Mouse (Mus musculus): Measurements from ENCODE around the gene Rxfp2. TPM values are rescaled to one million over a fixed set of nuclear protein-coding genes. Genes with fewer than 3 reads are reported as not detected.

The Rxfp2 gene
- polyA plus RNA-seq, 1 experiment = 0.26 TPM

DNA sequence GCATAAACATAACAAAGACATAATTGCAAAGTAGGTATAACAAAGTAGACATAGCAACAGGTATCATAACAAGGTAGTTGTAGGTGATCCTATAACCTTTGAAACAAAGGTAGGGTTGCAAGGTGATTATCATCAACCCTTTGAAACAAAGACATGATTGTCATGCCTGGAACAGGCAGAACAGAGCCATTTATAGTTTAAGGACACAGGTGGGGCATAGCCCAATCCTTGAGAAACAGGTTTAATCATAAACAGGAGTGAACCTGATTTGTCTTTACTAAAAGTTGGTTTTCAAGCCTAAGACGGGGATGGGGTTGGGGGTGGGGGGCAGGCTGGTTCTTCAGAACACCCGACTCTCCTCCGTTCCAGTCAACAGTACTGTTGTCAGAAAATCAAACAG lies 13.2 kb downstream of the Rxfp2 start:
- WGBS = 77% methylated on average over 3 of the region's 3 CpGs
- DNase-seq = no peak
- TF ChIP-seq POLR2A (IDR thresholded peaks at IDR 0.05; ENCODE audit: borderline replicate concordance, extremely low read depth, low read depth, low read length) (no peak), CTCF (IDR thresholded peaks at IDR 0.05; ENCODE audit: insufficient read depth, low read length) (no peak)
- H3K4me1 ChIP-seq (ENCODE audit: control insufficient read depth, insufficient read depth, low read length) = no peaks in the 10 kb centered on the region
- H3K4me3 ChIP-seq (replicated peaks; ENCODE audit: extremely low read depth, low read depth, low read length) = no peak overlapping the region

DNA sequence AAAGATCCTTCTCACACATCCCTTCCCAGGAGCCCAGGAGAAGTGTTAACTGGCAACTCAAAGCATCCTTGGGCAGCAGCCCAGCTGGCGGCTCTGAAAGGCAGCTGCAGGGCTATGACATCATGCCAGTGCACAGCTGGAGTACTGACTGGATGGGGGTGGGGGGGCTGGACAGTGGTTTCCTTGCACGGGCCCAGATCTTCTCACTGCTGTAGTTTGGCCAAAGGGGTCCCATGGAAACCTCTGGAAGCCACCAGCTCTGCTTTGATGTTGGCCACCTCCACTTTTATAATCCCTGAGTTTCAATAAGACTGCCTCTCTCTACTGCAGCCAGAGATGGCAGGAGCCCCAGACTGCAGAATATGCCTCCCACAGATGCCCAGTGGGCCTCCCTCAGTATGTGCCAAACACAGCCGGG lies 13.6 kb downstream of the Rxfp2 start:
- Histone ChIP-seq H3K4me1 (ENCODE audit: control insufficient read depth, insufficient read depth, low read length) (no peaks in the 10 kb centered on the region), H3K4me3 (replicated peaks; ENCODE audit: extremely low read depth, low read depth, low read length) (no peak overlapping the region)
- DNase-seq = no peak
- WGBS = 31% methylated on average over 3 of the region's 3 CpGs
- TF ChIP-seq CTCF (IDR thresholded peaks at IDR 0.05; ENCODE audit: insufficient read depth, low read length) (no peak), POLR2A (IDR thresholded peaks at IDR 0.05; ENCODE audit: borderline replicate concordance, extremely low read depth, low read depth, low read length) (no peak)

DNA sequence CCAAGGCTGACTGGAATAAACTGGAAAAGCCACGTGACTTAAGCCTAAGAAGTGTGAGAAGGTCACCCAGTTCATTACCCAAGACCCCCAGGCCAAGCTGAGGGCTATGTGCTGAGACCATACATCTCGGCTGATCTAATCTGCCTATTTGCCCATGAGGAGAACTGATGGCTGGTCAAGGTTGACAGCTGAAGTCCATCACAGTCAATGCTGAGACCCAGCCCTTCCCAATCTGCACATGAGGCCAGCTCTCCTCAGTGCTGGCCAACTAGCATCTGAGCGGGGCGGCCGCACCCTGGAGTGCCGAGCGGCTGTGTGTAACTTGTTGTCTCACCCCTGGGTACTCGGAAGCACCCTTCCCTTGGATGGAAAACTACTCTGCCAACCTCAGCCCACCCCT lies 17.8 kb downstream of the Rxfp2 start:
- WGBS = 64% methylated on average over 8 of the region's 8 CpGs

DNA sequence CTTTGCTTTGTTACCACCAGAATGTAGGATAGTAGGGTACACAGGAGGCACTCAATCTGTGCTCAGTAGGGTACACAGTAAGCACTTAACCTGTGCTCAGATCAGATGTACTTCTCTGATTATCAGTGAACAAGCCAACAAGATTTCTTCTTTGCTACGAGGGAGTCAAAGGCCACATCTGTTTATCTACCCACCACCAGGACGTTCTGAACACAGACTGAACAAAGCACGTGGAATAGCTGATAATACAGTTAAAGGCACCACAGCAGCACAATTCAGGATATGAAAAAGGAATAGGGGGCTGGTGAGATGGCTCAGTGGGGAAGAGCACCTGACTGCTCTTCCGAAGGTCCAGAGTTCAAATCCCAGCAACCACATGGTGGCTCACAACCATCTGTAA lies 18.4 kb downstream of the Rxfp2 start:
- TF ChIP-seq CTCF (IDR thresholded peaks at IDR 0.05; ENCODE audit: insufficient read depth, low read length) (no peak), POLR2A (IDR thresholded peaks at IDR 0.05; ENCODE audit: borderline replicate concordance, extremely low read depth, low read depth, low read length) (no peak)
- WGBS = 36% methylated on average over 4 of the region's 4 CpGs
- Histone ChIP-seq H3K4me1 (ENCODE audit: control insufficient read depth, insufficient read depth, low read length) (no peaks in the 10 kb centered on the region), H3K4me3 (replicated peaks; ENCODE audit: extremely low read depth, low read depth, low read length) (no peak overlapping the region)
- no peak for DNase-seq

More for the DNA sequence above, 17.8 kb downstream of the Rxfp2 start:
- Histone ChIP-seq H3K4me1 (ENCODE audit: control insufficient read depth, insufficient read depth, low read length) (no peaks in the 10 kb centered on the region), H3K4me3 (replicated peaks; ENCODE audit: extremely low read depth, low read depth, low read length) (no peak overlapping the region)
- no peak for DNase-seq
- no peak for TF ChIP-seq CTCF (IDR thresholded peaks at IDR 0.05; ENCODE audit: insufficient read depth, low read length)
- TF ChIP-seq POLR2A (IDR thresholded peaks at IDR 0.05; ENCODE audit: borderline replicate concordance, extremely low read depth, low read depth, low read length) = no peak

DNA sequence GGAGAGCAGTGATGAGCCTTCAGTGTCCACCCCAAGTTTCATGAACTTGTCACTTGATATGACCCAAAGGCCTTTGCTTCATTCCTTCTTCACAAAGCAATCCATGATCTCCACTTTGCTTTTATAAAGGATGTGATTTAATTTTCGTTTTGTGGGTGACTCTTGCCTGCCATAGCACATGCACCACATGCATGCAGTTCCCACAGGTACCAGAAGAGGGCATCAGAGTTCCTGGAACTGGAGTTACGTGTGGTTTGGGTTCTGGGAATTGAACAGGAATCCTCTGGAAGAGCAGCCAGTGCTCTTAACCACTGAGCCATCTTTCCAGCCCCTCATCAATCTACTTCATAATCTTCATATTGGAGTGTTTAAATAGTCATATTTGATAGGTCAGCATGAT lies 26.1 kb downstream of the Rxfp2 start:
- 64% methylated on average over 2 of the region's 2 CpGs for WGBS
- DNase-seq = no peak
- Histone ChIP-seq H3K4me3 (replicated peaks; ENCODE audit: extremely low read depth, low read depth, low read length) (no peak overlapping the region), H3K4me1 (ENCODE audit: control insufficient read depth, insufficient read depth, low read length) (no peaks in the 10 kb centered on the region)
- TF ChIP-seq POLR2A (IDR thresholded peaks at IDR 0.05; ENCODE audit: borderline replicate concordance, extremely low read depth, low read depth, low read length) = no peak
- no peak for TF ChIP-seq CTCF (IDR thresholded peaks at IDR 0.05; ENCODE audit: insufficient read depth, low read length)

DNA sequence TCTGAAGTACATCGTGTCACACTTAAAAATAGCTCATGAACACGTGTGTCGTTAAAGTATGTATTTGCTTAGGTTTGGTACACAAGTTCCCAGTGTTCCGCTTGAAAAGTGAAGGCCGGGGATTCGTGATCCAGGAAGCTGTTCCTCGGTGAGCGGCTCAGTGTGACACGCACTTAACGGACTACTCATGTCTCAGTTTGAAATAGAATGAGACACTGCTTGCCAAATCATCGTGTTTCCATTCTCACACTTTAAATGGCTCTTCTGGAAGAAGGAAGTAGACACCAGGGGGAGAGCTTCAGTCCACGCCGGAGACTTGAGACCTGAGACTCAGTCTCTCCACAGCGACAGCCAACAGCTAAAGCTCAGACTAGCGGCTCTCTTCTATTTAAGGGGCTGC lies 28.0 kb downstream of the Rxfp2 start:
- Histone ChIP-seq H3K4me3 (replicated peaks; ENCODE audit: extremely low read depth, low read depth, low read length) (no peak overlapping the region), H3K4me1 (ENCODE audit: control insufficient read depth, insufficient read depth, low read length) (no peaks in the 10 kb centered on the region)
- DNase-seq = no peak
- 58% methylated on average over 15 of the region's 15 CpGs for WGBS
- TF ChIP-seq CTCF (IDR thresholded peaks at IDR 0.05; ENCODE audit: insufficient read depth, low read length) = no peak
- no peak for TF ChIP-seq POLR2A (IDR thresholded peaks at IDR 0.05; ENCODE audit: borderline replicate concordance, extremely low read depth, low read depth, low read length)

DNA sequence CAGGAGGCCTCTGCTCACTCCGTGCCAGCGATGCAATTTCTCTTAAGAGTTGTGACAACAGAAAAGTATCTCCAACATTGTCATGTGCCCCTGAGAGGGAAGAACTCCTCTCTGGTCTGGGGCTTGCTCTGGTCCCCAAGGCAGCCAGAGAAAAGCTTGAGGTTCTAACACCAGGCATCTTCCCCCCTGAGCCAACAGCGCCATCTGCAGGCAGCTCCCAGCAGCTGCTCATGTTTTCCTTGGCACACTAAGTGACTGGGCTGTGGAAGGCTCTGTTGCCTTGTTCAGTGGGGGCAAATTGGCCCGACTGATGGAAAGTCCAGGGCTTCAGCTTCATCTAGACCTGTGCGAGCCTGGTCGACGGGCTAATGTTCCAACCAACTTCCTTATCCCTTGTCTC lies 31.5 kb downstream of the Rxfp2 start:
- TF ChIP-seq POLR2A (IDR thresholded peaks at IDR 0.05; ENCODE audit: borderline replicate concordance, extremely low read depth, low read depth, low read length) (no peak), CTCF (IDR thresholded peaks at IDR 0.05; ENCODE audit: insufficient read depth, low read length) (peak; percentile 41; the same call in 1 of the 2 replicates)
- H3K4me1 ChIP-seq (ENCODE audit: control insufficient read depth, insufficient read depth, low read length) = no peaks in the 10 kb centered on the region
- DNase-seq = no peak
- WGBS = 52% methylated on average over 7 of the region's 7 CpGs
- no peak overlapping the region for H3K4me3 ChIP-seq (replicated peaks; ENCODE audit: extremely low read depth, low read depth, low read length)

DNA sequence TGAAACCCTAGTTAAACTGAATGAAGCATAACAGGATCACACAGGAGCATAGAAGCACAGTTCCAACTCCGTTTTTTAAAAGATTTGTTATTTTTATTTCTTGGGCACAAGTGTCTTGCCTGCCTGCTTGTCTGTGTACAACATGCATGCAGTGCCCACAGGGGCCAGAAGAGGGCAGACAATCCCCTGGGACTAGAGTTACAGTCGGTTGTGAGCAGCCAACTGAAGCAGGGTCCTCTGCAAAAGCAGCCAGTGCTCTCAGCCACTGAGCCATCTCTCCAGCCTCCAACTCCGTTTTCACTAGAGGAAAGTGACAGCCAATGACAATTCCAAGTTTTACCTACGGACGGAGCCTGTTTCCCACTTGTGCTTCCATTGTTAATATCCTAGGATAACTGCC lies 33.4 kb downstream of the Rxfp2 start:
- H3K4me1 ChIP-seq (ENCODE audit: control insufficient read depth, insufficient read depth, low read length) = no peaks in the 10 kb centered on the region
- peak; percentile 6 for DNase-seq
- no peak overlapping the region for H3K4me3 ChIP-seq (replicated peaks; ENCODE audit: extremely low read depth, low read depth, low read length)
- TF ChIP-seq CTCF (IDR thresholded peaks at IDR 0.05; ENCODE audit: insufficient read depth, low read length) (peak; percentile 43), POLR2A (IDR thresholded peaks at IDR 0.05; ENCODE audit: borderline replicate concordance, extremely low read depth, low read depth, low read length) (no peak)
- 57% methylated on average over 5 of the region's 5 CpGs for WGBS

DNA sequence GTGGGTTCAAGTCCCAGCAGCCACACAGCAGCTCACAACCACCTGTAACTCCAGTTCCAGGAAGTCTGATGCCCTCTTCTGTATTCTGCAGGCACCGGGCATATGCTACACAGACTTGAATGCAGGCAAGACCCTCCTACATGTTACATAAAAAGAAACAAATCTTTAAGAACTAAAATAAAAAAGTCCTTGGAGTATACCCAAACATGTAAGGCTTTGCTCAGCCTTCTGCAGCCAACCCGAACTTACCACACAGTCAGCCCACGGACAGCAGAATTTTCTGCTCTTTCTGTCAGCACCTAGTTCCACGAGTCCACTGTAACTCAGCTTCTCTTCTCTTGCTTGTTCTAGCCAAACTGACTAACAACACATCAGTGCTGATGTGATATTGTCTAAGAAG lies 34.8 kb downstream of the Rxfp2 start:
- WGBS = 80% methylated on average over 4 of the region's 4 CpGs
- no peak for DNase-seq
- Histone ChIP-seq H3K4me1 (ENCODE audit: control insufficient read depth, insufficient read depth, low read length) (no peaks in the 10 kb centered on the region), H3K4me3 (replicated peaks; ENCODE audit: extremely low read depth, low read depth, low read length) (no peak overlapping the region)
- TF ChIP-seq CTCF (IDR thresholded peaks at IDR 0.05; ENCODE audit: insufficient read depth, low read length) (no peak), POLR2A (IDR thresholded peaks at IDR 0.05; ENCODE audit: borderline replicate concordance, extremely low read depth, low read depth, low read length) (no peak)

DNA sequence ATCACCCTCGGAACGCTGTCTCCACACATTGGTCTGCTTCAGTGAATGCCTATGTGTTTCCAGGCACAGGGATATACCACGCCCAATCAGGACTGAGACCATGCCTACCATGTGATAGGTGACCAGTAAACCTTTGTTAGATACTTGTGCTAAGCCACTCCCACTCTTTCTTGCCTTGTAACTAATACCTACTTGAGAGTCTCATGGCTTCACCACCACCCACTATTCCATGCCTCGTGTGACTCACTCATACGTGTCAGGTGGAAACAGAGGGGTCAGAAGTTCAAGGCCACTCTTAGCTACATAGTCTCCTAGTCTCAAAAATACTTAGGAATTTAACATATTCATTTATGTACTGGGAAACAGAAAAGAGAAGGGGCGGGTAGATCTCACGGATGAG lies 35.5 kb downstream of the Rxfp2 start:
- no peak for DNase-seq
- H3K4me3 ChIP-seq (replicated peaks; ENCODE audit: extremely low read depth, low read depth, low read length) = no peak overlapping the region
- TF ChIP-seq CTCF (IDR thresholded peaks at IDR 0.05; ENCODE audit: insufficient read depth, low read length) (no peak), POLR2A (IDR thresholded peaks at IDR 0.05; ENCODE audit: borderline replicate concordance, extremely low read depth, low read depth, low read length) (no peak)
- WGBS = 75% methylated on average over 7 of the region's 7 CpGs
- no peaks in the 10 kb centered on the region for H3K4me1 ChIP-seq (ENCODE audit: control insufficient read depth, insufficient read depth, low read length)
